Comparison of ENCODE assay signal across 8 mouse cellular contexts in genomic region chr8:108574101-108574500, GRCm38 (mm10).
DNase-seq lines count a peak whose midpoint lies in the region; ATAC-seq and TF ChIP-seq lines count a peak whose summit lies in the region.

No protein-coding gene starts in this region.

- no peak overlapping the region for H3K4me2 ChIP-seq in kidney, embryonic 15.5 days

- DNase-seq in kidney, adult 11 months, result peak; percentile 43
- peak; percentile 69 for DNase-seq in ES-CJ7 (ENCODE audit: low read depth, low spot score)
- no peak for DNase-seq in brain, embryonic 14.5 days (ENCODE audit: low read depth)
- peak; percentile 65 to 70 for DNase-seq in heart, postnatal 36 days
- DNase-seq in lung, adult 2 months, result peak; percentile 52
- DNase-seq in spleen, postnatal 4 days (ENCODE audit: low spot score in 2 of 2), result peak; percentile 45 to 67
- DNase-seq in frontal cortex, postnatal 10 days (ENCODE audit: low spot score in 2 of 2), result no peak

- H3K27me3 ChIP-seq in kidney, embryonic 15.5 days, result peaks cover 7% of the 10 kb centered on the region; the same call in 1 of the 2 replicates

- no peak for ATAC-seq in kidney, embryonic 15.5 days (replicated peaks; ENCODE audit: low FRiP score)

- 35% methylated on average over 7 of the region's 7 CpGs for WGBS in kidney, embryonic 15.5 days
- WGBS in lung, adult 2 months, result 21% methylated on average over 7 of the region's 7 CpGs

- H3K36me3 ChIP-seq in kidney, embryonic 15.5 days, result no peaks in the 10 kb centered on the region

- no peak overlapping the region for H3K9ac ChIP-seq in kidney, embryonic 15.5 days

- H3K4me1 ChIP-seq in kidney, embryonic 15.5 days, result peaks cover 14% of the 10 kb centered on the region
- no peaks in the 10 kb centered on the region for H3K4me1 ChIP-seq in lung, adult 2 months (ENCODE audit: control insufficient read depth, insufficient read depth, low read length)

- TF ChIP-seq CTCF in brain, embryonic 14.5 days (IDR thresholded peaks at IDR 0.05; ENCODE audit: borderline replicate concordance, extremely low read depth, insufficient read depth, insufficient read length), result peak; percentile 45; the same call in 1 of the 2 replicates
- TF ChIP-seq CTCF in lung, adult 2 months (IDR thresholded peaks at IDR 0.05; ENCODE audit: insufficient read depth, low read length), result peak; percentile 51

- H3K27ac ChIP-seq in kidney, embryonic 15.5 days, result no peak overlapping the region

- no peak for TF ChIP-seq POLR2A in brain, embryonic 14.5 days (IDR thresholded peaks at IDR 0.05; ENCODE audit: borderline replicate concordance, extremely low read depth, insufficient read depth, insufficient read length, poor library complexity, severe bottlenecking)
- no peak for TF ChIP-seq POLR2A in lung, adult 2 months (IDR thresholded peaks at IDR 0.05; ENCODE audit: borderline replicate concordance, extremely low read depth, low read depth, low read length)

- H3K9me3 ChIP-seq in kidney, embryonic 15.5 days (replicated peaks), result no peaks in the 10 kb centered on the region

- intact Hi-C loops in heart, postnatal 36 days (cut with DNase I), result loop anchor here (1.0 to 5.0 kb wide), 3 partner anchors 118 to 613 kb away; no protein-coding TSS in a partner anchor

- no peak overlapping the region for H3K4me3 ChIP-seq in kidney, embryonic 15.5 days (replicated peaks)
- no peak overlapping the region for H3K4me3 ChIP-seq in lung, adult 2 months (replicated peaks; ENCODE audit: extremely low read depth, low read depth, low read length)

Comparison
In these comparisons a context has a peak if more than half of its experiments do, and no peak if none do; other contexts are left out.
1. DNase-seq: peak in kidney, adult 11 months (single experiment), ES-CJ7 (single experiment), heart, postnatal 36 days (2 of 2), lung, adult 2 months (single experiment) and spleen, postnatal 4 days (2 of 2); none in brain, embryonic 14.5 days (single experiment) and frontal cortex, postnatal 10 days (0 of 2).